Mouse (Mus musculus) testis, adult 2 months (tissue): ENCODE measurements at regions not wholly inside any gene's neighbourhood (a gene's known extent, or its start where the extent isn't known, plus 50 kb on each side); places are given as distances from the start of the nearest gene placed in this dataset.

Experiments
- CTCF ChIP-seq: fragments of 200-500 bp; IDR thresholded peaks from 2 replicates; pipeline ENCODE4 v1.5.1; 2012; ENCODE audit warnings: low read depth, mild to moderate bottlenecking, inconsistent platforms, low read length, moderate library complexity; ENCODE audit not compliant: control insufficient read depth, insufficient read depth, insufficient replicate concordance
- POLR2A ChIP-seq: fragments of 200-500 bp; IDR thresholded peaks from 2 replicates; pipeline ENCODE4 v1.6.1; 2012; ENCODE audit warnings: low read depth, mild to moderate bottlenecking, inconsistent platforms, low read length, moderate library complexity; ENCODE audit not compliant: control insufficient read depth

DNA sequence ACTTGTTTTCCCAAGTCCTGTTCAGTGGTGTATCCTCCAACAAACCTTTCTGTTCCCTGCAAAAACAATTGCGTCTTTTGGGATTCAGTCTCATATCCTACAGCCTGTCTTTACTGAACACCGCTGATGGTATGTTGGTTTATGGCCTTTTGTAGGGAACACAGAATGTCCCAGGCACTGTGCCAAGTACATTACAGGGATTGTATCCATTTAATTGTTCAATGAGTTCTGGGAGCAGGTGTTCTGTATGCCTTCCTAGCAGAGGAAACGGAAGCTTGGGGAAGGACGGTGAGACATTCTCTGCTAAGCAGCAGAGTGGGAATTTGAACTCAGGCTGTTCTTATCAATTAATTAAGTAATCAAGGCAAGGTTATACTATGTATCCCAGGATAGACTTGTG is 164.5 kb upstream of the Nlrp1b start:
- TF ChIP-seq POLR2A (no peak), CTCF (no peak)
